Mouse (Mus musculus) CH12.LX (cell line): Measurements from ENCODE around the gene Ppp1r13l. TPM values are rescaled to one million over a fixed set of nuclear protein-coding genes. Genes with fewer than 3 reads are reported as not detected.
A peak's percentile ranks its signal among the peaks of the same experiment; 100 is the strongest.

Source experiments
- DNase-seq: peaks from one replicate; pipeline ENCODE4 v3.0.0-alpha.2; 2013; ENCODE audit errors: extremely low read depth
- H3K27ac ChIP-seq: 2 replicates; pipeline ENCODE4 v1.5.1; 2012; ENCODE audit warnings: low read depth, mild to moderate bottlenecking, control low read depth, moderate library complexity; ENCODE audit not compliant: insufficient read depth
- H3K27me3 ChIP-seq: replicated peaks from 2 replicates; pipeline ENCODE3; 2012; ENCODE audit warnings: inconsistent platforms
- H3K36me3 ChIP-seq, 2 experiments: replicated peaks in 1 of 2; 2 replicates each; pipeline versions ENCODE3 to v1.6.1; 2012; ENCODE audit warnings: inconsistent platforms in 1 of 2, low read length in 1 of 2, mild to moderate bottlenecking in 1 of 2, mixed read lengths in 1 of 2, moderate library complexity in 1 of 2; ENCODE audit not compliant: control insufficient read depth in 1 of 2, insufficient read depth in 1 of 2
- H3K4me1 ChIP-seq, 2 experiments: 2 replicates each; pipeline ENCODE4 v1.6.1; 2012; ENCODE audit warnings: inconsistent platforms in 1 of 2, moderate library complexity in 1 of 2; ENCODE audit not compliant: insufficient read depth in 2 of 2, control insufficient read depth in 1 of 2
- H3K4me2 ChIP-seq: 2 replicates; pipeline ENCODE4 v1.6.1; 2012; ENCODE audit warnings: low read depth, mild to moderate bottlenecking, control low read depth; ENCODE audit not compliant: poor library complexity, insufficient read depth, severe bottlenecking
- H3K4me3 ChIP-seq, 3 experiments: fragments of 150-350 bp in 1 of 3; sonication (generic) in 1 of 3; replicated peaks in 1 of 3; 2 replicates each; pipeline versions ENCODE3 to v1.5.1; 2011 to 2012; ENCODE audit warnings: low read depth in 2 of 3, low read length in 2 of 3, mild to moderate bottlenecking in 2 of 3, moderate library complexity in 2 of 3, control low read depth in 1 of 3, improper control_type of control experiment in 1 of 3, inconsistent platforms in 1 of 3, mixed read lengths in 1 of 3; ENCODE audit not compliant: poor library complexity in 1 of 3
- H3K79me2 ChIP-seq: replicated peaks from 2 replicates; pipeline ENCODE4 v1.6.1; 2012; ENCODE audit warnings: mild to moderate bottlenecking, moderate library complexity; ENCODE audit not compliant: control insufficient read depth, poor library complexity, insufficient read depth, severe bottlenecking; ENCODE audit errors: extremely low read depth
- H3K9ac ChIP-seq: 2 replicates; pipeline ENCODE4 v1.6.1; 2012; ENCODE audit warnings: low read depth, mild to moderate bottlenecking, control low read depth, moderate library complexity; ENCODE audit not compliant: insufficient read depth
- H3K9me3 ChIP-seq: replicated peaks from 2 replicates; pipeline ENCODE3; 2012; ENCODE audit warnings: low read length, inconsistent platforms, mixed read lengths
- BHLHE40 ChIP-seq: IDR thresholded peaks from 2 replicates; pipeline ENCODE4 v1.6.1; 2011; ENCODE audit warnings: mild to moderate bottlenecking, low read depth, low read length, improper control_type of control experiment
- CHD1 ChIP-seq: IDR thresholded peaks from 2 replicates; pipeline ENCODE4 v1.6.1; 2012; ENCODE audit warnings: low read depth, low read length, improper control_type of control experiment, inconsistent platforms
- CHD2 ChIP-seq: IDR thresholded peaks from 2 replicates; pipeline ENCODE4 v1.6.1; 2011; ENCODE audit warnings: low read length, improper control_type of control experiment
- CTCF ChIP-seq, 2 experiments: IDR thresholded peaks in 1 of 2; conservative IDR thresholded peaks in 1 of 2; 2 replicates each; pipeline ENCODE4 v1.5.1; 2011 to 2012; ENCODE audit warnings: low read depth in 2 of 2, low read length in 2 of 2, improper control_type of control experiment in 1 of 2, inconsistent platforms in 1 of 2, mild to moderate bottlenecking in 1 of 2, moderate library complexity in 1 of 2
- E2F4 ChIP-seq: IDR thresholded peaks from 2 replicates; pipeline ENCODE4 v1.6.1; 2011; ENCODE audit warnings: low read depth, low read length, improper control_type of control experiment; ENCODE audit not compliant: insufficient replicate concordance
- ELF1 ChIP-seq: IDR thresholded peaks from 2 replicates; pipeline ENCODE4 v1.6.1; 2014; ENCODE audit warnings: low read depth, mild to moderate bottlenecking, inconsistent platforms, low read length, improper control_type of control experiment
- EP300 ChIP-seq: IDR thresholded peaks from 2 replicates; pipeline ENCODE4 v1.6.1; 2011; ENCODE audit warnings: low read length, improper control_type of control experiment
- ETS1 ChIP-seq: conservative IDR thresholded peaks from 2 replicates; pipeline ENCODE4 v1.6.1; 2012; ENCODE audit warnings: low read depth, mild to moderate bottlenecking, inconsistent platforms, low read length, improper control_type of control experiment, moderate library complexity
- GABPA ChIP-seq: IDR thresholded peaks from 2 replicates; pipeline ENCODE4 v1.6.1; 2012; ENCODE audit warnings: low read depth, low read length, improper control_type of control experiment, inconsistent platforms; ENCODE audit not compliant: insufficient replicate concordance
- HCFC1 ChIP-seq: IDR thresholded peaks from 2 replicates; pipeline ENCODE4 v1.6.1; 2012; ENCODE audit warnings: low read depth, mild to moderate bottlenecking, inconsistent platforms, low read length, improper control_type of control experiment
- IRF4 ChIP-seq: IDR thresholded peaks from 2 replicates; pipeline ENCODE4 v1.6.1; 2014; ENCODE audit warnings: low read depth, mild to moderate bottlenecking, inconsistent platforms, low read length, improper control_type of control experiment
- JUND ChIP-seq: conservative IDR thresholded peaks from 2 replicates; pipeline ENCODE4 v1.6.1; 2011; ENCODE audit warnings: low read depth, low read length, improper control_type of control experiment
- KAT2A ChIP-seq: IDR thresholded peaks from 2 replicates; pipeline ENCODE4 v1.6.1; 2012; ENCODE audit warnings: low read length, improper control_type of control experiment, inconsistent platforms; ENCODE audit not compliant: insufficient replicate concordance
- MAFK ChIP-seq: IDR thresholded peaks from 2 replicates; pipeline ENCODE4 v1.6.1; 2011; ENCODE audit warnings: low read length, improper control_type of control experiment; ENCODE audit not compliant: insufficient replicate concordance
- MEF2A ChIP-seq: IDR thresholded peaks from 2 replicates; pipeline ENCODE4 v1.6.1; 2014; ENCODE audit warnings: low read depth, mild to moderate bottlenecking, inconsistent platforms, low read length, improper control_type of control experiment, borderline replicate concordance
- MYC ChIP-seq: IDR thresholded peaks from 2 replicates; pipeline ENCODE4 v1.6.1; 2011; ENCODE audit warnings: low read depth, mild to moderate bottlenecking, improper control_type of control experiment, low read length
- NELFE ChIP-seq: IDR thresholded peaks from 2 replicates; pipeline ENCODE4 v1.6.1; 2011; ENCODE audit warnings: low read depth, low read length, improper control_type of control experiment
- NRF1 ChIP-seq: IDR thresholded peaks from 2 replicates; pipeline ENCODE4 v1.6.1; 2014; ENCODE audit warnings: low read depth, mild to moderate bottlenecking, inconsistent platforms, low read length, improper control_type of control experiment, moderate library complexity
- PAX5 ChIP-seq: IDR thresholded peaks from 2 replicates; pipeline ENCODE4 v1.6.1; 2012; ENCODE audit warnings: low read length, inconsistent platforms, mixed read lengths
- POLR2A ChIP-seq: IDR thresholded peaks from 2 replicates; pipeline ENCODE4 v1.6.1; 2011; ENCODE audit warnings: low read depth, mild to moderate bottlenecking, improper control_type of control experiment, low read length
- POLR2AphosphoS2 ChIP-seq: IDR thresholded peaks from 2 replicates; pipeline ENCODE4 v1.6.1; 2011; ENCODE audit warnings: low read depth, low read length, improper control_type of control experiment
- RAD21 ChIP-seq: IDR thresholded peaks from 2 replicates; pipeline ENCODE4 v1.6.1; 2011; ENCODE audit warnings: low read depth, mild to moderate bottlenecking, low read length, improper control_type of control experiment, moderate library complexity
- SIN3A ChIP-seq: IDR thresholded peaks from 2 replicates; pipeline ENCODE4 v1.6.1; 2012; ENCODE audit warnings: low read length, improper control_type of control experiment, inconsistent platforms
- SMC3 ChIP-seq: IDR thresholded peaks from 2 replicates; pipeline ENCODE4 v1.6.1; 2011; ENCODE audit warnings: low read depth, low read length, improper control_type of control experiment
- TBP ChIP-seq: conservative IDR thresholded peaks from 2 replicates; pipeline ENCODE4 v1.6.1; 2011; ENCODE audit warnings: low read depth, low read length, improper control_type of control experiment
- TCF12 ChIP-seq: IDR thresholded peaks from 2 replicates; pipeline ENCODE4 v1.6.1; 2014; ENCODE audit warnings: low read depth, mild to moderate bottlenecking, inconsistent platforms, low read length, improper control_type of control experiment
- UBTF ChIP-seq: IDR thresholded peaks from 2 replicates; pipeline ENCODE4 v1.6.1; 2012; ENCODE audit warnings: low read depth, mild to moderate bottlenecking, inconsistent platforms, low read length, improper control_type of control experiment, moderate library complexity
- USF1 ChIP-seq: IDR thresholded peaks from 2 replicates; pipeline ENCODE4 v1.6.1; 2014; ENCODE audit warnings: low read depth, mild to moderate bottlenecking, inconsistent platforms, low read length, improper control_type of control experiment
- USF2 ChIP-seq: conservative IDR thresholded peaks from 2 replicates; pipeline ENCODE4 v1.6.1; 2011; ENCODE audit warnings: low read depth, low read length, improper control_type of control experiment
- ZKSCAN1 ChIP-seq: IDR thresholded peaks from 2 replicates; pipeline ENCODE4 v1.6.1; 2012; ENCODE audit warnings: low read depth, inconsistent platforms, low read length, improper control_type of control experiment, borderline replicate concordance
- ZMIZ1 ChIP-seq: IDR thresholded peaks from 2 replicates; pipeline ENCODE4 v1.6.1; 2012; ENCODE audit warnings: low read depth, mild to moderate bottlenecking, inconsistent platforms, low read length, improper control_type of control experiment
- ZNF384 ChIP-seq: IDR thresholded peaks from 2 replicates; pipeline ENCODE4 v1.6.1; 2012; ENCODE audit warnings: low read depth, low read length, improper control_type of control experiment, inconsistent platforms
- dilution Hi-C: fragments of 300-500 bp; cut with MboI; formaldehyde crosslinking; loops from 2 replicates; pipeline ENCODE4 v1.14.3; 2020; ENCODE audit warnings: low sequenced_read_pairs; ENCODE audit not compliant: extremely low pct_unique_long_range_greater_than_20kb, extremely low pct_ligation_motif_present
- in situ Hi-C: fragments of 300-500 bp; cut with MboI; formaldehyde crosslinking; loops from 3 replicates; pipeline ENCODE4 v1.14.3; 2019; ENCODE audit warnings: low sequenced_read_pairs, low pct_ligation_motif_present, low pct_unique_long_range_greater_than_20kb, mixed read lengths
- polyA plus RNA-seq: library from polyadenylated mRNA; unstranded; fragments of >175 nt; gene quantifications from 2 replicates; pipeline ENCODE4 v1.2.1, GENCODE M21; 2012; ENCODE audit warnings: low read depth; ENCODE audit not compliant: insufficient read length
- total RNA-seq, 2 experiments: library from RNA; depleted of rRNA; stranded (reverse); fragments of 300-350 nt in 1 of 2; fragments of >200 nt in 1 of 2; gene quantifications; 2 replicates each; pipeline ENCODE4 v1.2.3; 2012 to 2014

Gene Ppp1r13l
- total and polyA plus RNA-seq, 3 experiments: 0.11 to 1.3 (median 0.68) TPM

GRCm38 (mm10) chr7:19319906-19320305, 39.6 kb upstream of the Ppp1r13l start (continued):
- TF ChIP-seq GABPA (no peak), USF2 (no peak), NELFE (no peak)

GRCm38 (mm10) chr7:19320637-19321036, 38.9 kb upstream of the Ppp1r13l start:
- no peaks in the 10 kb centered on the region for H3K79me2 ChIP-seq
- in situ Hi-C loops: no loop called here
- no peak overlapping the region for H3K27ac ChIP-seq
- H3K4me1 ChIP-seq: peaks cover 20 to 56% of the 10 kb centered on the region in 2 experiments
- peaks cover 12% of the 10 kb centered on the region for H3K9me3 ChIP-seq
- dilution Hi-C loops: no loop called here
- H3K4me3 ChIP-seq: no peak overlapping the region
- no peak for TF ChIP-seq E2F4
- TF ChIP-seq UBTF: no peak
- TF ChIP-seq EP300: no peak
- TF ChIP-seq TBP: no peak
- TF ChIP-seq MEF2A: no peak
- TF ChIP-seq IRF4: no peak
- no peak for TF ChIP-seq SMC3
- TF ChIP-seq USF1: no peak
- TF ChIP-seq CTCF (conservative IDR thresholded peaks at IDR 0.05 in 1 of 2, IDR thresholded peaks at IDR 0.05 in 1 of 2; ENCODE audit: low read depth in 2 of 2, low read length in 2 of 2): no peak
- no peak for TF ChIP-seq ZMIZ1
- TF ChIP-seq SIN3A: no peak
- peaks cover 87% of the 10 kb centered on the region for H3K27me3 ChIP-seq
- H3K4me2 ChIP-seq: peak overlapping the region; percentile 76
- H3K36me3 ChIP-seq: no peaks in the 10 kb centered on the region
- no peak for DNase-seq
- no peak overlapping the region for H3K9ac ChIP-seq

- dilution Hi-C loops (no loop called here), in situ Hi-C loops (no loop called here)
- peak; percentile 78 for DNase-seq
- TF ChIP-seq ZKSCAN1 (no peak), IRF4 (peak; percentile 26; the same call in 1 of the 2 replicates), NRF1 (no peak), MEF2A (no peak; the same call in 1 of the 2 replicates), CHD1 (no peak), UBTF (no peak), RAD21 (no peak), POLR2AphosphoS2 (no peak), KAT2A (no peak), BHLHE40 (peak; percentile 48; the same call in 1 of the 2 replicates), EP300 (no peak), ELF1 (peak; percentile 75), TCF12 (no peak), SMC3 (no peak), MAFK (no peak), HCFC1 (no peak), JUND (no peak), CHD2 (no peak), ZNF384 (no peak), ETS1 (peak; percentile 94), PAX5 (no peak), POLR2A (no peak), MYC (no peak)
- Histone ChIP-seq H3K4me2 (no peak overlapping the region), H3K27ac (no peak overlapping the region), H3K79me2 (no peaks in the 10 kb centered on the region), H3K27me3 (peaks cover 80% of the 10 kb centered on the region), H3K36me3 (no peaks in the 10 kb centered on the region), H3K4me3 (no peak overlapping the region), H3K9me3 (peaks cover 12% of the 10 kb centered on the region), H3K9ac (no peak overlapping the region), H3K4me1 (peaks cover 19 to 57% of the 10 kb centered on the region in 2 experiments)
These were observed 38.1 kb upstream of the Ppp1r13l start for GRCm38 (mm10) chr7:19321464-19321863.
